In genomic region chr3:104962866-104963265, GRCm38 (mm10) we compare ENCODE assay signal across 11 mouse cellular contexts. TPM values are rescaled to one million over a fixed set of nuclear protein-coding genes. Genes with fewer than 3 reads are reported as not detected.
DNase-seq lines count a peak whose midpoint lies in the region; ATAC-seq and TF ChIP-seq lines count a peak whose summit lies in the region.
"Had no signal": no experiment of that assay in that cellular context is flagged by ENCODE, and none has a peak within 500 bp of the region (broad histone marks: within the 10 kb centered on the region; RNA-seq: fewer than 3 reads in every experiment).

No protein-coding gene starts in this region.

- 15% methylated on average over 5 of the region's 5 CpGs for WGBS in hindbrain, embryonic 13.5 days
- 10% methylated on average over 5 of the region's 5 CpGs for WGBS in hindbrain, embryonic 12.5 days
- WGBS in intestine, postnatal 0 days, result 18% methylated on average over 5 of the region's 5 CpGs

- no peaks in the 10 kb centered on the region for H3K36me3 ChIP-seq in hindbrain, embryonic 13.5 days
- H3K36me3 ChIP-seq in hindbrain, embryonic 12.5 days, result no peaks in the 10 kb centered on the region
- no peaks in the 10 kb centered on the region for H3K36me3 ChIP-seq in intestine, postnatal 0 days (ENCODE audit: control insufficient read depth, insufficient read depth)
- H3K36me3 ChIP-seq: neural tube, embryonic 13.5 days had no signal

- ATAC-seq in hindbrain, embryonic 13.5 days (ENCODE audit: low FRiP score), result no peak
- ATAC-seq in hindbrain, embryonic 12.5 days (ENCODE audit: low FRiP score), result no peak
- no peak for ATAC-seq in intestine, postnatal 0 days

- no peak overlapping the region for H3K27ac ChIP-seq in hindbrain, embryonic 13.5 days
- H3K27ac ChIP-seq in hindbrain, embryonic 12.5 days, result no peak overlapping the region
- no peak overlapping the region for H3K27ac ChIP-seq in intestine, postnatal 0 days (ENCODE audit: low read depth, low read length)
- H3K27ac ChIP-seq: neural tube, embryonic 13.5 days had no signal

- H3K27me3 ChIP-seq in hindbrain, embryonic 13.5 days, result peaks cover 89% of the 10 kb centered on the region
- H3K27me3 ChIP-seq in hindbrain, embryonic 12.5 days, result peaks cover 78% of the 10 kb centered on the region
- peaks cover 53% of the 10 kb centered on the region for H3K27me3 ChIP-seq in intestine, postnatal 0 days (replicated peaks; ENCODE audit: control insufficient read depth, insufficient read depth, low read length)

- H3K4me1 ChIP-seq in hindbrain, embryonic 13.5 days (replicated peaks), result peaks cover 39% of the 10 kb centered on the region
- H3K4me1 ChIP-seq in hindbrain, embryonic 12.5 days, result peaks cover 30% of the 10 kb centered on the region
- H3K4me1 ChIP-seq in intestine, postnatal 0 days (replicated peaks; ENCODE audit: control insufficient read depth, insufficient read depth, low read length), result no peaks in the 10 kb centered on the region; the same call in 1 of the 2 replicates

- TF ChIP-seq CTCF in intestine, postnatal 0 days (IDR thresholded peaks at IDR 0.05; ENCODE audit: low read depth), result no peak

- no peak overlapping the region for H3K4me2 ChIP-seq in hindbrain, embryonic 13.5 days
- H3K4me2 ChIP-seq in hindbrain, embryonic 12.5 days (replicated peaks), result no peak overlapping the region
- peak overlapping the region; percentile 91 for H3K4me2 ChIP-seq in intestine, postnatal 0 days (replicated peaks; ENCODE audit: low read depth)

- peak overlapping the region; percentile 58; the same call in 1 of the 2 replicates for H3K4me3 ChIP-seq in hindbrain, embryonic 13.5 days
- no peak overlapping the region for H3K4me3 ChIP-seq in hindbrain, embryonic 12.5 days
- H3K4me3 ChIP-seq in intestine, postnatal 0 days (ENCODE audit: low read depth, low read length), result peak overlapping the region; percentile 52; the same call in 1 of the 2 replicates

- DNase-seq in retina, postnatal 1 day, result peak; percentile 13
- DNase-seq in retina, embryonic 14.5 days (ENCODE audit: low spot score), result no peak
- DNase-seq in urinary bladder, postnatal 4 days (ENCODE audit: low spot score in 2 of 2), result no peak
- DNase-seq in T-cell, adult 2 months (ENCODE audit: low spot score), result no peak
- DNase-seq: cerebellum, adult 8-10 months; kidney, adult 11 months had no signal

- no peaks in the 10 kb centered on the region for H3K9me3 ChIP-seq in hindbrain, embryonic 13.5 days
- H3K9me3 ChIP-seq in hindbrain, embryonic 12.5 days (replicated peaks), result no peaks in the 10 kb centered on the region
- no peaks in the 10 kb centered on the region for H3K9me3 ChIP-seq in intestine, postnatal 0 days (ENCODE audit: control insufficient read depth)
- H3K9me3 ChIP-seq: neural tube, embryonic 13.5 days had no signal

- H3K9ac ChIP-seq in hindbrain, embryonic 13.5 days, result no peak overlapping the region
- H3K9ac ChIP-seq in hindbrain, embryonic 12.5 days, result no peak overlapping the region
- H3K9ac ChIP-seq in intestine, postnatal 0 days (ENCODE audit: low read depth, low read length), result no peak overlapping the region
- H3K9ac ChIP-seq: liver, postnatal 0 days; neural tube, embryonic 13.5 days had no signal

RNA-seq across cellular contexts. Expression of gene Wnt2b, which starts 1.1 kb away (rescaled TPM):
- polyA plus RNA-seq in hindbrain, embryonic 13.5 days (2015; fragmentation: Nextera tagmentation; extraction: Ambion mirVana), result 0.63 and 0.75 TPM in 2 replicates
- polyA plus RNA-seq in hindbrain, embryonic 12.5 days (2016; fragmentation: Nextera tagmentation; extraction: Ambion mirVana), result 1.1 and 1.9 TPM in 2 replicates
- polyA plus RNA-seq in intestine, postnatal 0 days (2015; fragmentation: Nextera tagmentation; extraction: Ambion mirVana), result 1.2 and 1.5 TPM in 2 replicates
